Mouse (Mus musculus) G1E-ER4 (cell line): ENCODE results near the gene Shmt2. TPM values are rescaled to one million over a fixed set of nuclear protein-coding genes. Genes with fewer than 3 reads are reported as not detected.

ENCODE experiments used
- GATA1 ChIP-seq: IDR thresholded peaks from one replicate; pipeline ENCODE4 v1.8.0; 2012; ENCODE audit warnings: low read length, inconsistent platforms
- polyA plus RNA-seq: library from polyadenylated mRNA; stranded (reverse); fragments of >175 nt; gene quantifications from 2 replicates; pipeline ENCODE4 v1.2.3, GENCODE M21; 2012

Gene Shmt2
- polyA plus RNA-seq, 1 experiment, result 613 TPM

DNA sequence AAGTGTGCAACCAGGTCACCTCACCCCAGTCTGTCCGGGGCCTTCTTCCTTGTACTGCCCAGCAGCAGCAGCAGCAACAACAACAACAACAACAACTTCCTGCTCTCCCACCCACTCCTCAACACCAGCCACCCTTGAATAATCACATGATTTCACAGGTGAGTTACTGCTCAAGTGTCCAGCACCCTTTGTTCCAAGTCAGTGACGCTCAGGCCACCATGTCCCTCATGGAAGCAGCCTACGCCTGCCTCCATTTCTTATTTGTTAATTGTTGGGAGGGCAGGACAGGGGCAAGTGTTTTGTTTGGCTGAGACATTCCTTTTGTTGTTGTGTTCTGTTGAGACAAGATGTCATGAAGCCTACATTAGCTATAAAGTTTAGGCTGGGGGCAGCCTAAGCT, 45.7 kb downstream of the Shmt2 start:
- TF ChIP-seq GATA1, result no peak

DNA sequence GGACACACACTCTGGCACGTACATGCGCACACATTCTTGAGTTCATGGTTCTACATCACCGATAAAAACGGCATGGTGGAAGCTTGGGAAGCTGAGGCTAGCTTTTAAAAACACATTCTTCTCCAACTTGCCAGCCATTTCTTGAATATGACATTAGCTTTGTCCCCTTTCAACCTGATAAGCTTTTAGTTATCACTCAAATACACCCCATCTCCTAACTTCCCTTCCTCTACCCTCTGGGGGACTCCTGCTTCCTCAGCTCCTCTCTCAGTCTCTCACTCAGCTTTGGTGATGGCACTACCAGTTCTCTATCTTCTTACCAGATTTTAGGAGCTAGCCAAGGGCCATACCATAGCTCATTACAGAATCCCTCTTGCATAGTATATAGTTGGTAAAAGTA, 47.1 kb downstream of the Shmt2 start:
- TF ChIP-seq GATA1, result no peak

DNA sequence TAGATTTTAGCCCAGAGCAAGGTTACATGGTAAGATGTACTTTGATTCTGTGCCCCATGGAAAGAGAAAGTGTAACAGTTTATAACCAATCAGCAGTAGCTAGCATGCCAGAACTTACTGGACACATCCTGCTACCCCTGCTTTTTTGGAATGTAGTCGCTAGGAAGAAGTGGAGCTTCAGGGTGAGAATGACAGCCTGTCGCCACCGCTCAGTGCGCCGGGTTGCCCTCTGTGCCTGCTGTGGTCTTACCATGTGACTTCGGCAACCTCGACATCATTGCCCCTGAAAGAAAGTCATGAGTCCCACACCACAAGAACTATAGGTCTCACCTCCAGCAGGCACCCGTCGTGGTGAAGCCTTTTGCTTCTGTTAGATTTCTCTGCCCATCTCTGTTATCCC, 49.5 kb downstream of the Shmt2 start:
- no peak for TF ChIP-seq GATA1

DNA sequence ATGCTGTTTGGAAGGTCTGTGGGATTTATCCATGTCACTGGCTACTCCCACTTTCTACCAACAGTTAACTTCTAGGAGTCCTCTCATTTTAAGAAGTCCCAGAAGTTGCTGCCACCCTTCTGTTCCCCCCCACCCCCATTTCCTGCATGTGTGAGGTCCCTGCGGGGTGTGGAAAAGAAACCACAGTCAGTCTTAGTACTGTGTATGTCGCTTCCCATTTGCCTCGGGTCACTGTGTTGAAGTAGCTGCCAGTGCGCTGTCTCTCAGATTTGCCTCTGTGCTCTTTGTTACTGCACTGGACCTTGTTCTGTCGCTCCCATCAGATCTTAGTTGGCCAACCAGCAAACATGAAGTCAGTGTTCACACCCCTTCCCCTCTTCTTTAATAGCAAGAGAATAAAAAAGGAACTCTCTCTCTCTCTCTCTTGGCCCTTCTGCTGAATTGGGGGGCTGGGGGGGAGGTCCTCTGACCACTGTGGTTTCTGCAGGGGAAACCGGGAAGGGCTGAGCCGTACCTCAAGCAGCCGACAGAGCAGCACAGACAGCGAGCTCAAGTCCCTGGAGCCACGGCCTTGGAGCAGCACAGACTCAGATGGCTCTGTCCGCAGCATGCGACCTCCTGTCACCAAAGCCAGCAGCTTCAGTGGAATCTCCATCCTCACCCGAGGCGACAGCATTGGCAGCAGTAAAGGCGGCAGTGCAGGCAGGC, 50.8 kb downstream of the Shmt2 start:
- no peak for TF ChIP-seq GATA1

Other genes with a start within 250 kb of the Shmt2 start
- gene Mbd6, start 233.4 kb downstream of the Shmt2 start, polyA plus RNA-seq, result 225 and 300 TPM in 2 replicates
- gene Mars, start 210.7 kb downstream of the Shmt2 start, polyA plus RNA-seq, result 81.9 and 143 TPM in 2 replicates
- gene Arhgap9, start 200.5 kb downstream of the Shmt2 start, polyA plus RNA-seq, result 21.2 and 32.2 TPM in 2 replicates
- 0.05 and 0.06 TPM in 2 replicates for gene Gli1, start 180.5 kb downstream of the Shmt2 start, polyA plus RNA-seq
- not detected in 2 replicates for gene Inhbe, start 168.0 kb downstream of the Shmt2 start, polyA plus RNA-seq
- not detected in 2 replicates for gene Inhbc, start 152.0 kb downstream of the Shmt2 start, polyA plus RNA-seq
- gene R3hdm2, start 142.1 kb downstream of the Shmt2 start, polyA plus RNA-seq, result 79.9 and 87.4 TPM in 2 replicates
- gene Stac3, start 20.8 kb downstream of the Shmt2 start, polyA plus RNA-seq, result 0.10 and 0.22 TPM in 2 replicates
- 530 and 621 TPM in 2 replicates for gene Ndufa4l2, start 7.5 kb downstream of the Shmt2 start, polyA plus RNA-seq
- gene Nxph4, start 12.1 kb upstream of the Shmt2 start, polyA plus RNA-seq, result 0.25 and 0.33 TPM in 2 replicates
- 0.06 and 0.12 TPM in 2 replicates for gene Lrp1, start 98.7 kb upstream of the Shmt2 start, polyA plus RNA-seq
- gene Stat6, start 120.5 kb upstream of the Shmt2 start, polyA plus RNA-seq, result 30.3 and 51.0 TPM in 2 replicates
- 3.8 and 8.0 TPM in 2 replicates for gene Nemp1, start 144.5 kb upstream of the Shmt2 start, polyA plus RNA-seq
- gene Nab2, start 146.1 kb upstream of the Shmt2 start, polyA plus RNA-seq, result 68.1 and 76.8 TPM in 2 replicates
- gene Myo1a, start 182.7 kb upstream of the Shmt2 start, polyA plus RNA-seq, result 0.05 TPM in 1 of 2 replicates, not detected in the other
- not detected in 2 replicates for gene Tac2, start 202.0 kb upstream of the Shmt2 start, polyA plus RNA-seq
- 3.1 and 3.4 TPM in 2 replicates for gene Zbtb39, start 217.1 kb upstream of the Shmt2 start, polyA plus RNA-seq
- not detected in 2 replicates for gene Gpr182, start 229.3 kb upstream of the Shmt2 start, polyA plus RNA-seq
- not detected in 2 replicates for gene Rdh1, start 237.3 kb upstream of the Shmt2 start, polyA plus RNA-seq
- gene Rdh16f1, start 237.3 kb upstream of the Shmt2 start, polyA plus RNA-seq, result not detected in 2 replicates